Mouse (Mus musculus) granulocyte monocyte progenitor cell, adult 5-6 weeks (primary cell): ENCODE data around the gene Fga. TPM values are rescaled to one million over a fixed set of nuclear protein-coding genes. Genes with fewer than 3 reads are reported as not detected.

Experiments
- ATAC-seq: replicated peaks from 2 replicates; pipeline ENCODE4 v1.8.0; 2016; ENCODE audit warnings: mild to moderate bottlenecking, moderate TSS enrichment, inconsistent platforms; ENCODE audit not compliant: poor library complexity, severe bottlenecking
- total RNA-seq, 2 experiments: library from RNA; stranded (forward) in 1 of 2; stranded (reverse) in 1 of 2; fragments of 200-712, 200-1000 nt in 1 of 2; fragments of >200 nt in 1 of 2; fragmentation: Nextera tagmentation in 1 of 2; gene quantifications; 2 replicates each; pipeline ENCODE4 v1.2.3; 2014 to 2017

Fga gene
- total RNA-seq, 2 experiments from 2014 or later = not detected

DNA sequence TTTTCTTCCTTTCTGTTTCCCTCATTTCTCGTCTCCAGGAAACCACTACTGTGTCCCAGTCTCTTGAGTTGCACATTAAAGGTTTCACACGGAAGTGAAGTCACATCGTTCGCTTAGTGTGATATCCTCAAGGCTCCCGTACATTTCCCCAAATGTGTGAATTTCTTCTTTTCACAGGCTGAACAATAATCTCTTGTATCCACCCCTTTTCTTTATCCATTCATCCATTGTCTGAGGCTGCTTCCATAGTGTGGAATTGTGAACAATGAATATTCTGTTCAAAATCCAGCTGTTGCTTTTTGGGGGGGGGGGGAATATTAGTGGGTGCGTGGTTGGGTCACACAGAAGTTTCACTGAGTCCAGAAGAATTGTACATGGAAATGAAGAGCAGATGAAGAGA is 840 bp upstream of the Fga start:
- no peak for ATAC-seq

DNA sequence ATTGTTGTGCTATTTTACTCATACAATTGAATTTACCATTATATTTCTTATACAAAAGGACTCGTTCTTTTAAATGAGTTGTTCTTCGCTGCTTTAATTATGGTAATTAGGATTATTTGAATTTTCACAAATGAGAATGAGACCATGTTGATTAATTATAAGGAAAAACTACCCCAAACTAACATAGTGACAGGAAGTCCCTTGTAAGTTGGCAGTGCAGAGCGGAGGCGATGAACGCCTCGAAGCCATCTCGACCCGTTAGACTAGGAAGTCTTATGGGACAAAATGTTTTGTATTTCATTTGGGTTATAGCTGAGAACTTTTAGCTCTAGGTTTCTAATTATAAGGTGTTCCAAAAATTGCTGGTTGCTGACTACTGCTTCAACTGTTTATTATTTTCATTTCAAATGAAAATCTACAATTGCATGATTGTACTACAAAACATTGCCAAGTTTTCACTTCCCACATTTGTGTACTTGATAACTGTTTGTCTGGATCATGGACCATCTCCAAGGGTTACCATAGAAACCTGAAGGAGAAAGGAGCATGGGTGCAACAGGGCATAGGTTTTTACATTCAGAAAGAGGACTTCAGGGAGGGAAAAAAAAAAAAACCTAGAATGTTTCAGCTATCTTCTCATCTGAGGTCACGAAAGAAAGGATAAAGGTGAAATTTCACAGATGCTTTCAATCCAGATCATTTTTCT is 1.8 kb downstream of the Fga start:
- ATAC-seq = no peak

GRCm38 (mm10) chr3:83030331-83030730 is 4.5 kb downstream of the Fga start:
- ATAC-seq = no peak

- no peak for ATAC-seq
Measured at GRCm38 (mm10) chr3:83032746-83033308, 7.0 kb downstream of the Fga start.

DNA sequence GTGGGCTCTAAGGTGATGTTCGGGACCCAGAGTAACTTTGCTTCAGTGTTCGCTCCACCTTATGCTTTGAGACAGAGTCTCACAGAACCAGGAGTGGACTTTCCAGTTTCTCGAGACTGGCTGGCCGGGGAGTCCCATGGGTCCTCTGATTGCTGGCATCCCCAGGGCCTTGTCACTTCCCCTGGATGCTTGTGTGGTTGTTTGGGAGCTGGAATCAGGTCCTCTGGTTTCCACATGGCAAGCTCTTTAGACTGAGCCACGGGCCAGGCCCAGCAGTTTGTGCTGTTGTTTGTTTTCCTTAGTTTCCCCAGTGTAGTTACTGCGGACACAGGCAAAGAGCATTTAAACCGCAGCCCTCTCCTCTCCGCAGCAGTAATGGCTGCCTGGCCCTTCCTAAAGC is 7.9 kb downstream of the Fga start:
- ATAC-seq = no peak

GRCm38 (mm10) chr3:83038865-83039264 is 13.0 kb downstream of the Fga start:
- ATAC-seq = no peak

DNA sequence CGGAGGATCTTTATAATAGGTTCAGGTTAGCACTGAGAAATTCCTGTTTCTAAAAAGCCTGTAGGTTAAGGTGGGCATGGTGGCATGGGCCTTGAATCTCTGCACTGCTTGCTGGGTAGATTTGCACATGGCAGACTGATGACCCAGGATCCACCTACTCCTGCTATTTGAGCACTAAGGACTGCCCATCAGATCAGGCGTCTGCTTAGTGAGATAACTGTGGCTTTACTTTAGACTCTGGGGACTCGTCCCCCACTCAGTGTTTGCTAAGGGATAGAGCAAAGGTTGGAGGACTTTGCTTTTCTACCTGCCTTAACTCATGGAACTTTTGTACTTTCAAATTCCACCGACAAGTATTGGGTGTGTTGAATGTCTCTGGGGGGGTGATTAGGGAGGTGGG is 13.8 kb downstream of the Fga start:
- no peak for ATAC-seq

DNA sequence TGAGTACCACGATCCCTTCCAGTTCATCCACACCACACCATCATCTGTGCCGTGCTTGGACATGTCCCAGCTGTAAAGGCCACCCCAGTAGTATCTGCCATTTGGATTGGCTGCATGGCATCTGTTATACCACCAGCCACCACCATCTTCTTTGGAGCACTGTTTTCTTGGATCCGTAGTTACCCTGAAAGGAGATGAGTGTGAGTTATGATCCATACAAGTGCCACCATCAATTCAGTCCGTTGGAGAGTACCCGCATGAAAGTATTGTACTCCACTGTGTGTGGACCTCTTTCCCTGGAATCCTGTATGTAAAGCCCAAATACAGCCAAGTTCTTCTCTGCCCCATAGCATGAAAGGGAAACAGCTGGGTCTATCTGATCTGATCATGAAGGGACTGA is 16.6 kb downstream of the Fga start:
- no peak for ATAC-seq

GRCm38 (mm10) chr3:83046649-83047048 is 20.8 kb downstream of the Fga start:
- ATAC-seq = no peak

GRCm38 (mm10) chr3:83049680-83050079 is 23.8 kb downstream of the Fga start, which contains the start of gene Fgb:
Gene Fgb, minus strand, starts transcription at chr3:83049863.
- ATAC-seq = no peak

DNA sequence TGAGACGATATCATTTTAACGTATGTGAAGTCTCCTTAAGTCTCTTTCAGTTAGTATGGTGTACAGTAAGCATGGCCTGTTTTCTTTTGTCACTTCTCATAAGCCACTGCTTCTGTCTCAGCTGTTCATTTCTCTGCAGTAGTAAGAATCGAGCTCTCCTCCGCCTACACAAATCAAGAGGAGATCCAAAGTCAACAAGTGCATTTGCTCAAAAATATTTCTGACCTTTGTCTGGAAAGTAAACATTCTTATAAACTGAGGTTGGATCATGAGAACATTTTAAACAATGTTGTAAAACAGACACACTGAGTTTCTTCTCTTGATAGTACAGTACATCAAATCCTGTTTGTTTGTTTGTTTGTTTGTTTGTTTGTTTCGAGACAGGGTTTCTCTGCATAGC is 24.8 kb downstream of the Fga start:
- ATAC-seq = no peak

- ATAC-seq = no peak
Measured at GRCm38 (mm10) chr3:83052102-83052501, 26.2 kb downstream of the Fga start.

GRCm38 (mm10) chr3:83053126-83053525 is 27.2 kb downstream of the Fga start:
- ATAC-seq = no peak

GRCm38 (mm10) chr3:83053758-83054157 is 27.9 kb downstream of the Fga start:
- ATAC-seq = peak; percentile 19; the same call in 1 of the 2 replicates

DNA sequence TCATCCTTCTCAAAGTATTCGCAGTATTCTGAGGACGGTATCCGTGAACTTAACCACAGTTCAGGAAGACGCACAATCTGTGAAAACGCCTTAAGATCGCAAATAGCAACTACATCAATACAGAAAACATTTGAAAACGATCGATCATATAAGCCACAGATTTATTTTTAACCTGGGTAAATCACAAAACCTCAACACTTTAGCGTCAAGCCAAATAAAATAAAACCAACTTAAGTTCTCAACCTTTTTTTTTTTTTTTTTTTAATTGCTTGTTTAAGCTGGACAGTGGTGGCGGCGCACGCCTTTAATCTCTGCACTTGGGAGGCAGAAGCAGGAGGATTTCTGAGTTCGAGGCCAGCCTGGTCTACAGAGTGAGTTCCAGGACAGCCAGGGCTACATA is 28.9 kb downstream of the Fga start:
- ATAC-seq = no peak

DNA sequence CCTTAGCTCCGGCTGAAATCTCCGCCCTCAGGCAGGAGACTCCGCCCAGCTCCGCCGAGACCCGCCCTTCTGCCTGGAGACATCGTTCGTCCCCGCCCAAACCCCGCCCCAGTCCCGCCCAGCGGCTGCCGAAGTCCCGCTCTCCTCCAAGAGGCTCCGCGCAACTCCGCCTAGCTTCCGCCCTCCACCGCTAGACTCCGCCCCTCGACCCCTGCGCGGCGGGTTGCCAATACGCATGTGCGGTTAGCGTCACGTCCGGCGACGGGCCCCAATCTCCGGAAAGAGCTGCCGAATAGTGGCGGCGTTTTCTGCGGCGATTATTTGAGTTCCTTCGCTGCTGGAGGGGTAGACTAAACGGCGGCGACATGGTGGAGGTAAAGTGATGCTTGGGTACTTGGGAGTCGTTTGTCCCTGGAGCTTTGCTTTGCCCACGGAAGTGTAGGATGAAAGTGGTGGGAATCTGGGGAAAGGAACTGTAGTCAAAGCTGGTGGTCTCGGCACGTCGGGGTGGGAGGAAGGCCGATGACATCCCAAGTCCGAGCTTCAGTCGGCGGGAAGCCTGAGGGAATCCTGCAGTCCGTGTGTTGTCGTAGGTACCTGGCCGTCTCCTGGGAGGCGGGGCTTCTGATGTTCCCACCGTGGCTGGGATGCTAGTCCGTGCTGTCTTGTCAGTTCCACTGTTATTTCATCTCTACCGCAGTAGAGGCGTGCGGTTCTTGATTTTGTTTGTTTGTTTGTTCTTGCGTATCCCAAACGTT is 29.6 kb downstream of the Fga start, which contains the start of gene Plrg1:
Gene Plrg1, plus strand, starts transcription at position 242 of the 758 bp plus-strand sequence.
- peak; percentile 92 for ATAC-seq

GRCm38 (mm10) chr3:83057046-83057445 is 31.2 kb downstream of the Fga start:
- no peak for ATAC-seq

- ATAC-seq = no peak
Measured at GRCm38 (mm10) chr3:83067920-83068319, 42.0 kb downstream of the Fga start.

- no peak for ATAC-seq
Measured at GRCm38 (mm10) chr3:83068869-83069268, 43.0 kb downstream of the Fga start.

- no peak for ATAC-seq
Measured at GRCm38 (mm10) chr3:83070231-83070630, 44.4 kb downstream of the Fga start.

DNA sequence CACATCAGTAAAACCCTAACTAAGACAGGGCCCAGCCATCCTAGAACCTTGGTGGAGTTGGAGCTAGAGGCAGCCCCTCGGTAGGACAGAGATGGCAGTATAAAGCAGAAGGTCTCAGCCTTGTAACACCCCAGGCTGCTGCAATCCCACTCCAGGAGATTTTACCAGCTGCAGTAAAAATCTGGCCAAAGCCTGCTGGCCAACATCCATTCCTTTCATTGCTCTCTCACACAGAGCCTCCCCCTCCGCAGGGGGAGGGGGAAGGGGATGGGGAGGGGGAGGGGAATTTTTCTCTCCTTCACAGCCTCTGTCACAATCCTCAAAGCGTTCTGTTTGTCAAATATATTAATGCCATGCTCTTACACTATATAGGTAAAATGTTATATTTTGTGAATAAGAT is 50.7 kb downstream of the Fga start:
- no peak for ATAC-seq
